Mouse (Mus musculus) limb, embryonic 10.5 days (tissue): ENCODE results near the gene Slc35e2. TPM values are rescaled to one million over a fixed set of nuclear protein-coding genes. Genes with fewer than 3 reads are reported as not detected.
"Not testable (repeated sequence)": the region's sequence is repeated elsewhere in the genome, so short reads cannot be mapped to it uniquely, and the experiment has no call there.

ENCODE experiments used
- DNase-seq: peaks from one replicate; pipeline ENCODE4 v3.0.0-alpha.2; 2017; ENCODE audit warnings: low spot score
- H3K27ac ChIP-seq: fragments of 300-500 bp; sonication (generic); 2 replicates; pipeline ENCODE4 v1.5.1; 2016; ENCODE audit warnings: mild to moderate bottlenecking
- H3K27me3 ChIP-seq: fragments of 300-500 bp; sonication (generic); 2 replicates; pipeline ENCODE4 v1.6.1; 2016; ENCODE audit warnings: low read depth, mild to moderate bottlenecking; ENCODE audit not compliant: poor library complexity, severe bottlenecking
- H3K36me3 ChIP-seq: fragments of 300-500 bp; sonication (generic); 2 replicates; pipeline ENCODE4 v1.6.1; 2016; ENCODE audit warnings: mild to moderate bottlenecking, moderate library complexity
- H3K4me1 ChIP-seq: fragments of 300-500 bp; sonication (generic); 2 replicates; pipeline ENCODE4 v1.6.1; 2016
- H3K4me3 ChIP-seq: fragments of 300-500 bp; sonication (generic); 2 replicates; pipeline ENCODE4 v1.5.1; 2016; ENCODE audit warnings: mild to moderate bottlenecking, moderate library complexity
- H3K9me3 ChIP-seq: fragments of 300-500 bp; sonication (generic); replicated peaks from 2 replicates; pipeline ENCODE4 v1.6.1; 2016; ENCODE audit warnings: mild to moderate bottlenecking
- WGBS: fragments of 180-500 bp; shearing (Covaris S2); methylation state at CpG from one replicate; pipeline ENCODE4 v1.1.7; 2016; 5-methylcytosine and 5-hydroxymethylcytosine counted together
- polyA plus RNA-seq: library from polyadenylated mRNA; unstranded; fragments of >200 nt; fragmentation: Nextera tagmentation; extraction: Ambion mirVana; gene quantifications from 2 replicates; pipeline ENCODE4 v1.2.1, GENCODE M21; 2016

Gene Slc35e2
- polyA plus RNA-seq, 1 experiment from 2014 or later, result 13.6 TPM

DNA sequence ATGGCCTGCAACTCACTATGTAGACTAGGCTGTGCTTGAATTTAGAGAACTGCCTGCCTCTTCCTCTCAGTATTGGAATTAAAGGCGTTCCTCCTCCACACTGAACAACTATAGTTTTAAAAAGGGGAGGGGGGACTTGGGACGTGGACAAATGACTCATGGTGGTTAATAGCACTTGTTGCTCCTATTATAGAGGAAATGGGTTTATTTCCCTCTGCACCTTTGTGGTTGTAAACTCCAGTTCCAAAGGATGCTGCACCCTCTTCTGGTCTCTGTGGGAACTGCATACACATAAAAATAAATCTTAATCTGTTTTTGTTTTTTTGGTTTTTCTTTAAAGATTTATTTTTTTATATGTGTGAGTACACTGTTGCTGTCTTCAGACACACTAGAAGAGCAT lies 33.0 kb upstream of the Slc35e2 start:
- WGBS, result 33% methylated on average over 2 of the region's 2 CpGs
- H3K27ac ChIP-seq, result no peak overlapping the region
- DNase-seq, result no peak
- H3K27me3 ChIP-seq, result no peaks in the 10 kb centered on the region
- H3K9me3 ChIP-seq, result no peaks in the 10 kb centered on the region
- H3K36me3 ChIP-seq, result no peaks in the 10 kb centered on the region
- no peak overlapping the region for H3K4me3 ChIP-seq
- H3K4me1 ChIP-seq, result peaks cover 24% of the 10 kb centered on the region

GRCm38 (mm10) chr4:155568632-155569370 lies 32.4 kb upstream of the Slc35e2 start:
- Histone ChIP-seq H3K4me1 (peaks cover 24% of the 10 kb centered on the region), H3K27ac (no peak overlapping the region), H3K27me3 (no peaks in the 10 kb centered on the region), H3K4me3 (no peak overlapping the region), H3K9me3 (no peaks in the 10 kb centered on the region), H3K36me3 (no peaks in the 10 kb centered on the region)
- DNase-seq, result no peak
- WGBS, result 95% methylated on average over 7 of the region's 7 CpGs

DNA sequence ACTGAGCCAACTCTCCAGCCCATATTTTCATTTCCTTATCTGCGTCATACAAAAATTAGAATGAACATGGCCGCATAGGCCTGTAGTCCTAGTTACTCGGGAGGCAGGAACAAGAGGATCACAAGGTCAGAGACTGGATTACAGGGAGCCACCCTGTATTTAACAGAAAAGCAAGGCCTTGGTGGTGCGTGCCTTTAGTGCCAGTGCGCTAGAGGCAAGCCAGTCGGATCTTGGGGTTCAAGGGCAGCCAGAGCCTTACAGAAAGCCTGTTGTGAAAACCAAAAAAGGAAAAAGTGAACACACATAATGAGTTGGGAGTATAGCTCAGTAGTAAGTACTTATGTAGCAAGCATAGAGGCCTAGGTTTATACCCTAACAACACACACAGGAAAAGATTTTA lies 31.4 kb upstream of the Slc35e2 start:
- Histone ChIP-seq H3K4me3 (no peak overlapping the region), H3K27me3 (no peaks in the 10 kb centered on the region), H3K4me1 (peaks cover 16% of the 10 kb centered on the region), H3K9me3 (no peaks in the 10 kb centered on the region), H3K27ac (no peak overlapping the region), H3K36me3 (no peaks in the 10 kb centered on the region)
- no peak for DNase-seq
- WGBS, result 95% methylated on average over 6 of the region's 6 CpGs

DNA sequence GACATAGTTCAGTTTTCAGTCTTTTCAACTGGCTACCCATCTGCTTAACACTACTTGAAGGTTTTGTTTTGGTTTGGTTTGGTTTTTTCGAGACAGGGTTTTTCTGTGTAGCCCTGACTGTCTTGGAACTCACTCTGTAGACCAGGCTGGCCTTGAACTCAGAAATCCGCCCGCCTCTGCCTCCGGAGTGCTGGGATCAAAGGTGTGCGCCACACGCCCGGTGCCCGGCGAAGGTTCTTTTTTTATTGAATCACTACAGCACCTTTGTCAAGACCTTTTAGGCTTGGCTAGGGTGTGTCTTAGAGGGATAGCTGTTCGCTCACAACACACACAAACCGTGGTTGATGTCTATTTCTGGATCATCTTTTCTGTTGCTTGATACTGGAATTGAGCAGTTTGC lies 30.9 kb upstream of the Slc35e2 start:
- peaks cover 11% of the 10 kb centered on the region for H3K4me1 ChIP-seq
- H3K27ac ChIP-seq, H3K4me3 ChIP-seq, DNase-seq, H3K27me3 ChIP-seq, H3K36me3 ChIP-seq, H3K9me3 ChIP-seq: not testable (repeated sequence)
- WGBS, result 91% methylated on average over 11 of the region's 11 CpGs

- Histone ChIP-seq H3K27ac (no peak overlapping the region), H3K36me3 (no peaks in the 10 kb centered on the region), H3K4me3 (no peak overlapping the region), H3K9me3 (no peaks in the 10 kb centered on the region), H3K4me1 (peaks cover 2% of the 10 kb centered on the region), H3K27me3 (no peaks in the 10 kb centered on the region)
- 77% methylated on average over 2 of the region's 2 CpGs for WGBS
- DNase-seq, result no peak
Measured at GRCm38 (mm10) chr4:155571442-155571841, 29.8 kb upstream of the Slc35e2 start.

DNA sequence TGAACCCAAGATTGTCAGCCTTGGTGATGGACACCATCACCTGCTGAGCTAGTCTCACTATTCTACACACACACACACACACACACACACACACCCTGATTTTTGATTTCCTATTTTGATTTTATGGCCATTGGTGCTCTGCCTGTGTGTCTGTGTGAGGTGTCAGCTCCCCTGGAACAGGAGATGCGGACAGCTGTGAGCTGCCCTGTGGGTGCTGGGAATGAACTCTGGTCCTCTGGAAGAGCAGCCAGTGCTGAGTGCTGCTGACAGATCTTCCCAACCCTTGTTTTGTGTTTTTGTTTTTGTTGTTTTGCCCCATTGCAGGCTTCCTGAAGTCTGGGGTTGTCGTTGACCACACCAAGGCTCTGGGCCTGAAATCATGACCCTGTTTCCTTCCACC lies 28.1 kb upstream of the Slc35e2 start:
- H3K36me3 ChIP-seq, result peaks cover 15% of the 10 kb centered on the region
- no peak for DNase-seq
- WGBS, result 97% methylated on average over 2 of the region's 2 CpGs

GRCm38 (mm10) chr4:155573876-155574275 lies 27.3 kb upstream of the Slc35e2 start:
- Histone ChIP-seq H3K27ac (no peak overlapping the region), H3K9me3 (no peaks in the 10 kb centered on the region), H3K4me1 (no peaks in the 10 kb centered on the region), H3K27me3 (no peaks in the 10 kb centered on the region), H3K36me3 (peaks cover 23% of the 10 kb centered on the region), H3K4me3 (no peak overlapping the region)
- 92% methylated on average over 9 of the region's 9 CpGs for WGBS
- DNase-seq, result no peak

More for the DNA sequence above, 28.1 kb upstream of the Slc35e2 start:
- Histone ChIP-seq H3K27ac (no peak overlapping the region), H3K9me3 (no peaks in the 10 kb centered on the region), H3K4me1 (no peaks in the 10 kb centered on the region), H3K27me3 (no peaks in the 10 kb centered on the region), H3K4me3 (no peak overlapping the region)

- H3K9me3 ChIP-seq, result no peaks in the 10 kb centered on the region
- H3K4me1 ChIP-seq, result no peaks in the 10 kb centered on the region
- DNase-seq, result no peak
- no peaks in the 10 kb centered on the region for H3K27me3 ChIP-seq
- no peak overlapping the region for H3K27ac ChIP-seq
- 93% methylated on average over 11 of the region's 11 CpGs for WGBS
- peaks cover 33% of the 10 kb centered on the region for H3K36me3 ChIP-seq
- no peak overlapping the region for H3K4me3 ChIP-seq
Measured at GRCm38 (mm10) chr4:155574931-155575330, 26.3 kb upstream of the Slc35e2 start.

DNA sequence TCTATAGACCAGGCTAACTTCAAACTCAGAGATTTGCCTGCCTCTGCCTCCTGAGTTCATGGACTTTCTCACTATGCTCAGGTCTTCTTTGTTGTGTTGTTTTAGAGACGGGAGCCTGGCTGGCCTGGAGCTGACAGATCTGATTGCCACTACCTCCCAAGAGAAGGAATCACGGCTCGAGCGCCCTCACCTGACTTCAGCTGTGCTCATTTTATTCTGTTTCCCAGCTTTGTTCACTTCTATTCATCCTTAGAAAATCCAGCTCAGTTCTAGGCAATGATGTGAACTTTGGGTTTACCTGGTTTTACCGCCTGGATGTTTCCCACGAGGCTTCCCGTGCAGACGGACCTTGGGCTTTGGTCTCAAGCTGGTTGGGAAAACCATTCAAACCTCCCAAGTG lies 25.7 kb upstream of the Slc35e2 start:
- Histone ChIP-seq H3K9me3 (no peaks in the 10 kb centered on the region), H3K4me1 (no peaks in the 10 kb centered on the region), H3K4me3 (no peak overlapping the region), H3K27me3 (no peaks in the 10 kb centered on the region), H3K36me3 (peaks cover 37% of the 10 kb centered on the region), H3K27ac (no peak overlapping the region)
- no peak for DNase-seq
- 93% methylated on average over 8 of the region's 8 CpGs for WGBS

GRCm38 (mm10) chr4:155577132-155577531 lies 24.1 kb upstream of the Slc35e2 start:
- no peak for DNase-seq
- H3K9me3 ChIP-seq, result no peaks in the 10 kb centered on the region
- no peak overlapping the region for H3K4me3 ChIP-seq
- no peaks in the 10 kb centered on the region for H3K4me1 ChIP-seq
- H3K27ac ChIP-seq, result no peak overlapping the region
- peaks cover 43% of the 10 kb centered on the region for H3K36me3 ChIP-seq
- no peaks in the 10 kb centered on the region for H3K27me3 ChIP-seq
- WGBS, result 95% methylated on average over 9 of the region's 9 CpGs

- Histone ChIP-seq H3K4me1 (no peaks in the 10 kb centered on the region), H3K27me3 (no peaks in the 10 kb centered on the region), H3K27ac (no peak overlapping the region), H3K9me3 (no peaks in the 10 kb centered on the region), H3K4me3 (no peak overlapping the region), H3K36me3 (peaks cover 48% of the 10 kb centered on the region)
- DNase-seq, result no peak
- 91% methylated on average over 5 of the region's 5 CpGs for WGBS
Measured at GRCm38 (mm10) chr4:155577741-155578140, 23.5 kb upstream of the Slc35e2 start.

DNA sequence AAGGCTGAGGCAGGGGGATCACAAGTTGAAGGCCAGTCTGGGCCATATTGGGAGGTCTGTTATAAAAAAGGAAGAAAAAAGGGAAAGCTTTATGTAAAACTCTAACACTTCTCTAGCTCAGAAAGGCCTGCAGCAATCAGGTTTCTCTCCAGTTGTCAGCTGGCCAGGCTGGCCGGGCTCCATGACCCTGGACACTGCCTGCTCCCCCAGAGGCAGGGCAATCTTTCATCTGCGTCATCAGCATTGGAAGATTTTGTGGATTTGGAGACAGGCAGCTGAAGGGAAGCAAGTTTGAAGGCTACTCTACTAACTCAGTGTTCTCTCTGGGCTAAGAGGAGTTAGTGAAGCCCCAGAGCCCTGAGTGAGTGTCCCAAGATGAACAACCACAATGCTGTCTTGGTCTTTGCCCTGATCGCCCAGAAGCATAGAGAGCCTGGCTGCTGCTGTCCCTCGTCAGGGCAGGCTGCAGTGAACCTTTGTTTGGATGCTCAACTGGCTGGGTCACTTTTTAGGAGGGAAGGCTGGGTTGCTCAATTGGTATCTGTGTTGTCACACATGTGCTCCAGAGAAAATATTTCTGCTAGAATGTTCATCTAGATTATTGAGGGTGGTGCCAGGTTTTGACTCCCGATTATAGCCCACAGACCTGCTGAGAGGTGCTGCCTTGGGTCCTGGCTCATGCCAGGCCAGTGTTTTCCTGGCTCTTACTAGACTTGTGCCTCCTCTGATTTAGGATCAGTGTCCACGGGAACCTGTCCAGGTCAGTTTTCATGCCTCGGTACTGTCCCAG lies 22.7 kb upstream of the Slc35e2 start:
- no peak overlapping the region for H3K4me3 ChIP-seq
- no peaks in the 10 kb centered on the region for H3K9me3 ChIP-seq
- H3K27me3 ChIP-seq, result no peaks in the 10 kb centered on the region
- H3K36me3 ChIP-seq, result peaks cover 53% of the 10 kb centered on the region
- 89% methylated on average over 7 of the region's 7 CpGs for WGBS
- no peaks in the 10 kb centered on the region for H3K4me1 ChIP-seq
- no peak for DNase-seq
- no peak overlapping the region for H3K27ac ChIP-seq

GRCm38 (mm10) chr4:155580420-155580819 lies 20.8 kb upstream of the Slc35e2 start:
- DNase-seq, result peak; percentile 64
- Histone ChIP-seq H3K9me3 (no peaks in the 10 kb centered on the region), H3K27me3 (no peaks in the 10 kb centered on the region), H3K4me3 (no peak overlapping the region), H3K36me3 (peaks cover 72% of the 10 kb centered on the region), H3K27ac (no peak overlapping the region), H3K4me1 (no peaks in the 10 kb centered on the region)
- WGBS, result 36% methylated on average over 1 of the region's 1 CpGs
